Mouse (Mus musculus): ENCODE measurements around the gene Iqca. TPM values are rescaled to one million over a fixed set of nuclear protein-coding genes. Genes with fewer than 3 reads are reported as not detected.
A peak's percentile ranks its signal among the peaks of the same experiment; 100 is the strongest.

The Iqca gene
- polyA plus RNA-seq (2015; fragmentation: Nextera tagmentation; extraction: Ambion mirVana), result 0.12 TPM in 1 of 2 replicates, not detected in the other

- H3K27ac ChIP-seq (ENCODE audit: low read length), result peak within 1 kb of the TSS; percentile 16
- WGBS, result 3% methylated on average over 18 of the region's 18 CpGs
- no peaks in the 10 kb centered on the region for H3K36me3 ChIP-seq (ENCODE audit: control insufficient read depth, insufficient read depth, low read length)
- ATAC-seq (ENCODE audit: insufficient read depth, low FRiP score), result peak; percentile 95
- peak within 1 kb of the TSS; percentile 13 for H3K4me3 ChIP-seq (replicated peaks; ENCODE audit: low read length)
- no peaks in the 10 kb centered on the region for H3K27me3 ChIP-seq (ENCODE audit: control insufficient read depth, insufficient read depth, low read length)
- H3K4me2 ChIP-seq (ENCODE audit: low read depth, low read length), result peak within 1 kb of the TSS; percentile 49
- peak within 1 kb of the TSS; percentile 27 for H3K9ac ChIP-seq (ENCODE audit: low read length)
- H3K4me1 ChIP-seq (ENCODE audit: control insufficient read depth, insufficient read depth, low read length), result peaks cover 11% of the 10 kb centered on the region
- H3K9me3 ChIP-seq (replicated peaks; ENCODE audit: control insufficient read depth, low read length), result no peaks in the 10 kb centered on the region
These were observed at the start of gene Iqca for GRCm38 (mm10) chr1:90153099-90153744. Iqca (minus strand) TSS chr1:90153401.

- H3K9me3 ChIP-seq (replicated peaks; ENCODE audit: control insufficient read depth, low read length), result no peaks in the 10 kb centered on the region; the same call in 1 of the 2 replicates
- H3K4me3 ChIP-seq (replicated peaks; ENCODE audit: low read length), result 0 out of 2 replicates have a peak overlapping the region, but pooled peaks have one; percentile 14
- peaks cover 12% of the 10 kb centered on the region; the same call in 1 of the 2 replicates for H3K4me1 ChIP-seq (ENCODE audit: control insufficient read depth, insufficient read depth, low read length)
- no peaks in the 10 kb centered on the region for H3K36me3 ChIP-seq (ENCODE audit: control insufficient read depth, insufficient read depth, low read length)
- no peaks in the 10 kb centered on the region; the same call in 1 of the 2 replicates for H3K27me3 ChIP-seq (ENCODE audit: control insufficient read depth, insufficient read depth, low read length)
- H3K27ac ChIP-seq (ENCODE audit: low read length), result peak overlapping the region; percentile 93
- 24% methylated on average over 23 of the region's 23 CpGs for WGBS
- H3K9ac ChIP-seq (ENCODE audit: low read length), result peak overlapping the region; percentile 55; the same call in 1 of the 2 replicates
- peak; percentile 75 for ATAC-seq (ENCODE audit: insufficient read depth, low FRiP score)
- H3K4me2 ChIP-seq (ENCODE audit: low read depth, low read length), result peak overlapping the region; percentile 59
These were observed 49.2 kb upstream of the Iqca start for GRCm38 (mm10) chr1:90202207-90202978.

- peaks cover 6% of the 10 kb centered on the region; the same call in 1 of the 2 replicates for H3K4me1 ChIP-seq (ENCODE audit: control insufficient read depth, insufficient read depth, low read length)
- H3K36me3 ChIP-seq (ENCODE audit: control insufficient read depth, insufficient read depth, low read length), result no peaks in the 10 kb centered on the region
- H3K9me3 ChIP-seq (replicated peaks; ENCODE audit: control insufficient read depth, low read length), result no peaks in the 10 kb centered on the region; the same call in 1 of the 2 replicates
- no peak overlapping the region for H3K9ac ChIP-seq (ENCODE audit: low read length)
- H3K4me3 ChIP-seq (replicated peaks; ENCODE audit: low read length), result no peak overlapping the region
- 0 out of 2 replicates have a peak overlapping the region, but pooled peaks have one; percentile 4 for H3K27ac ChIP-seq (ENCODE audit: low read length)
- no peak overlapping the region for H3K4me2 ChIP-seq (ENCODE audit: low read depth, low read length)
- 50% methylated on average over 2 of the region's 2 CpGs for WGBS
- ATAC-seq (ENCODE audit: insufficient read depth, low FRiP score), result no peak
- no peaks in the 10 kb centered on the region; the same call in 1 of the 2 replicates for H3K27me3 ChIP-seq (ENCODE audit: control insufficient read depth, insufficient read depth, low read length)
These were observed 48.5 kb upstream of the Iqca start for GRCm38 (mm10) chr1:90201655-90202054.

GRCm38 (mm10) chr1:90201246-90201645, 48.0 kb upstream of the Iqca start:
- 74% methylated on average over 5 of the region's 5 CpGs for WGBS
- ATAC-seq (ENCODE audit: insufficient read depth, low FRiP score), result no peak
- Histone ChIP-seq H3K4me2 (ENCODE audit: low read depth, low read length) (no peak overlapping the region), H3K9me3 (replicated peaks; ENCODE audit: control insufficient read depth, low read length) (no peaks in the 10 kb centered on the region; the same call in 1 of the 2 replicates), H3K27ac (ENCODE audit: low read length) (no peak overlapping the region), H3K4me3 (replicated peaks; ENCODE audit: low read length) (no peak overlapping the region), H3K9ac (ENCODE audit: low read length) (no peak overlapping the region), H3K4me1 (ENCODE audit: control insufficient read depth, insufficient read depth, low read length) (peaks cover 6% of the 10 kb centered on the region; the same call in 1 of the 2 replicates), H3K36me3 (ENCODE audit: control insufficient read depth, insufficient read depth, low read length) (no peaks in the 10 kb centered on the region), H3K27me3 (ENCODE audit: control insufficient read depth, insufficient read depth, low read length) (no peaks in the 10 kb centered on the region; the same call in 1 of the 2 replicates)

- WGBS, result 86% methylated on average over 6 of the region's 6 CpGs
- H3K9ac ChIP-seq (ENCODE audit: low read length), result no peak overlapping the region
- H3K4me1 ChIP-seq (ENCODE audit: control insufficient read depth, insufficient read depth, low read length), result peaks cover 4% of the 10 kb centered on the region; the same call in 1 of the 2 replicates
- no peaks in the 10 kb centered on the region; the same call in 1 of the 2 replicates for H3K9me3 ChIP-seq (replicated peaks; ENCODE audit: control insufficient read depth, low read length)
- H3K4me2 ChIP-seq (ENCODE audit: low read depth, low read length), result no peak overlapping the region
- H3K27ac ChIP-seq (ENCODE audit: low read length), result no peak overlapping the region
- ATAC-seq (ENCODE audit: insufficient read depth, low FRiP score), result no peak
- no peak overlapping the region for H3K4me3 ChIP-seq (replicated peaks; ENCODE audit: low read length)
- no peaks in the 10 kb centered on the region for H3K27me3 ChIP-seq (ENCODE audit: control insufficient read depth, insufficient read depth, low read length)
- no peaks in the 10 kb centered on the region for H3K36me3 ChIP-seq (ENCODE audit: control insufficient read depth, insufficient read depth, low read length)
These were observed 35.8 kb upstream of the Iqca start for GRCm38 (mm10) chr1:90189046-90189445.

GRCm38 (mm10) chr1:90186874-90187273, 33.7 kb upstream of the Iqca start:
- Histone ChIP-seq H3K4me3 (replicated peaks; ENCODE audit: low read length) (no peak overlapping the region), H3K9ac (ENCODE audit: low read length) (no peak overlapping the region), H3K4me2 (ENCODE audit: low read depth, low read length) (no peak overlapping the region), H3K27ac (ENCODE audit: low read length) (no peak overlapping the region), H3K27me3 (ENCODE audit: control insufficient read depth, insufficient read depth, low read length) (no peaks in the 10 kb centered on the region), H3K4me1 (ENCODE audit: control insufficient read depth, insufficient read depth, low read length) (peaks cover 4% of the 10 kb centered on the region; the same call in 1 of the 2 replicates), H3K9me3 (replicated peaks; ENCODE audit: control insufficient read depth, low read length) (no peaks in the 10 kb centered on the region; the same call in 1 of the 2 replicates), H3K36me3 (ENCODE audit: control insufficient read depth, insufficient read depth, low read length) (no peaks in the 10 kb centered on the region)
- 89% methylated on average over 5 of the region's 5 CpGs for WGBS
- no peak for ATAC-seq (ENCODE audit: insufficient read depth, low FRiP score)

- no peak overlapping the region for H3K9ac ChIP-seq (ENCODE audit: low read length)
- no peak overlapping the region for H3K4me3 ChIP-seq (replicated peaks; ENCODE audit: low read length)
- no peaks in the 10 kb centered on the region; the same call in 1 of the 2 replicates for H3K9me3 ChIP-seq (replicated peaks; ENCODE audit: control insufficient read depth, low read length)
- WGBS, result 86% methylated on average over 4 of the region's 4 CpGs
- peaks cover 4% of the 10 kb centered on the region; the same call in 1 of the 2 replicates for H3K4me1 ChIP-seq (ENCODE audit: control insufficient read depth, insufficient read depth, low read length)
- no peak overlapping the region for H3K27ac ChIP-seq (ENCODE audit: low read length)
- H3K4me2 ChIP-seq (ENCODE audit: low read depth, low read length), result no peak overlapping the region
- H3K27me3 ChIP-seq (ENCODE audit: control insufficient read depth, insufficient read depth, low read length), result no peaks in the 10 kb centered on the region
- no peak for ATAC-seq (ENCODE audit: insufficient read depth, low FRiP score)
- H3K36me3 ChIP-seq (ENCODE audit: control insufficient read depth, insufficient read depth, low read length), result no peaks in the 10 kb centered on the region
These were observed 33.0 kb upstream of the Iqca start for GRCm38 (mm10) chr1:90186173-90186572.

GRCm38 (mm10) chr1:90183602-90184001, 30.4 kb upstream of the Iqca start:
- no peak for ATAC-seq (ENCODE audit: insufficient read depth, low FRiP score)
- H3K9me3 ChIP-seq (replicated peaks; ENCODE audit: control insufficient read depth, low read length), result no peaks in the 10 kb centered on the region; the same call in 1 of the 2 replicates
- 53% methylated on average over 6 of the region's 6 CpGs for WGBS
- H3K4me1 ChIP-seq (ENCODE audit: control insufficient read depth, insufficient read depth, low read length), result no peaks in the 10 kb centered on the region
- H3K36me3 ChIP-seq (ENCODE audit: control insufficient read depth, insufficient read depth, low read length), result no peaks in the 10 kb centered on the region
- H3K9ac ChIP-seq (ENCODE audit: low read length), result no peak overlapping the region
- no peaks in the 10 kb centered on the region for H3K27me3 ChIP-seq (ENCODE audit: control insufficient read depth, insufficient read depth, low read length)
- no peak overlapping the region for H3K4me2 ChIP-seq (ENCODE audit: low read depth, low read length)
- H3K27ac ChIP-seq (ENCODE audit: low read length), result 0 out of 2 replicates have a peak overlapping the region, but pooled peaks have one; percentile 1
- H3K4me3 ChIP-seq (replicated peaks; ENCODE audit: low read length), result no peak overlapping the region

- no peak for ATAC-seq (ENCODE audit: insufficient read depth, low FRiP score)
These were observed 29.3 kb upstream of the Iqca start for GRCm38 (mm10) chr1:90182521-90182920.

More at GRCm38 (mm10) chr1:90182521-90182920, 29.3 kb upstream of the Iqca start:
- H3K9ac ChIP-seq (ENCODE audit: low read length), result no peak overlapping the region
- no peaks in the 10 kb centered on the region for H3K4me1 ChIP-seq (ENCODE audit: control insufficient read depth, insufficient read depth, low read length)
- H3K4me2 ChIP-seq (ENCODE audit: low read depth, low read length), result no peak overlapping the region
- no peaks in the 10 kb centered on the region for H3K36me3 ChIP-seq (ENCODE audit: control insufficient read depth, insufficient read depth, low read length)
- H3K9me3 ChIP-seq (replicated peaks; ENCODE audit: control insufficient read depth, low read length), result no peaks in the 10 kb centered on the region; the same call in 1 of the 2 replicates
- H3K27ac ChIP-seq (ENCODE audit: low read length), result no peak overlapping the region
- no peaks in the 10 kb centered on the region for H3K27me3 ChIP-seq (ENCODE audit: control insufficient read depth, insufficient read depth, low read length)
- 62% methylated on average over 5 of the region's 5 CpGs for WGBS
- H3K4me3 ChIP-seq (replicated peaks; ENCODE audit: low read length), result no peak overlapping the region

Data from stomach, embryonic 16.5 days (tissue).